Mouse (Mus musculus): ENCODE measurements around the gene Cdh13.

Cdh13 gene

DNA sequence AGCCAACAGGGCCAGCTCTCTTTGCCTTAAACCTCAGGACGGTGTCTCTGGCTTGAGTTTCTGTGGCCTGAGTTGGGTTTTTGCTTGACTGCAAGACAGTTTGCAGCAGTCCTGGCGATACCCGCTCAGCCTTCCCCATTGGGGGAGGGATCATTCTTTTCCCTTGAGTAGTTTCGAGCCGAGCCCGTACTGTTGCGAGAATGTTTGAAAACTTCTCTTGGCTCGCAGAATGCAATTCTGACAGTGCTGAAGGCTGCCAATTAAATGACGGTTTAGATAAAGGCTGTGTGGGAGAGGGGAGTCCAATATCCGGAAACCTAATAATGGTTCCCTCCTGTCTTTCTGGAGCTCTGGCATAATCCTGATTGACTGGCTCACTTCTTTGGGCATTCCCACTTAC, 23.4 kb downstream of the Cdh13 start:
- DNase-seq (ENCODE audit: low spot score), result no peak

DNA sequence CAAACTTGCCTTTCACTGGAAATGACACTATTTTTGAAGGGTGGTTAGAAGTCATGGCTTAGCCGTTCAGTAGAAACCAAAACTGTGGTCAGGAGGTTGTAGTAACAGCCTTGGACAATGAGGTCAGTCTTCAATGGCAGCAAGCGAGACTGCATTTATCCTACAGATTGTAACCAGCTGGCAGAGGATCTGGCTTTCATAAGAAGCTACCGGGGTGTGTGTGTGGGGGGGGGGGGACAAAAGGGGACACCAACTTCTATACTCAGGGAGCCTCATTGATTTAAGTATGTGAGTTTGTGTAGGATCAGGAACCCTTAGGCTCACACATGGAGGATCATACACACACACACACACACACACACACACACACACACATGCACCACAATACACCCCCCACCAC, 25.6 kb downstream of the Cdh13 start:
- peak; percentile 23 for DNase-seq (ENCODE audit: low spot score)

- DNase-seq (ENCODE audit: low spot score), result no peak
These were observed 30.1 kb downstream of the Cdh13 start for GRCm38 (mm10) chr8:118313426-118314187.

- DNase-seq (ENCODE audit: low spot score), result no peak
These were observed 30.6 kb downstream of the Cdh13 start for GRCm38 (mm10) chr8:118314188-118314563.

GRCm38 (mm10) chr8:118314932-118315331, 31.4 kb downstream of the Cdh13 start:
- no peak for DNase-seq (ENCODE audit: low spot score)

DNA sequence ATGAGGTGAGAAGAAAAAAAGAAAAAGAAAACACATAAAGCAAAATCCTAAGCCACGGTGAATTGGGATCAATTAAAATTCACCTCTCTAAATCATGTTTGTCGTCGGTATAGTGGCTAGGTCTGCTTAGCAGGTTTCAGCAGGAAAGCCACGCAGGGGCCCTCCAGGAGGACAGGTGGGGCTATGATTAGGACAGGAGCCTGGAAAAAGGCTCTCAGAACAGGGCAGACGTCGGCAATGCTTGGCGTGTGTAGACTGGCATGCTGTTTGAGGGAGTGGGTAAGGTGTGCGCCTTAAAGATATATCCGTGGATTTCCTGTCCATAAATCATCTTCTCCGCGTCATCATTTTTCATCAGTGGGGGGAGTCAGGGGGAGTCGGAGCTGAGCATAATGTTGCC, 32.9 kb downstream of the Cdh13 start:
- DNase-seq (ENCODE audit: low spot score), result no peak

DNA sequence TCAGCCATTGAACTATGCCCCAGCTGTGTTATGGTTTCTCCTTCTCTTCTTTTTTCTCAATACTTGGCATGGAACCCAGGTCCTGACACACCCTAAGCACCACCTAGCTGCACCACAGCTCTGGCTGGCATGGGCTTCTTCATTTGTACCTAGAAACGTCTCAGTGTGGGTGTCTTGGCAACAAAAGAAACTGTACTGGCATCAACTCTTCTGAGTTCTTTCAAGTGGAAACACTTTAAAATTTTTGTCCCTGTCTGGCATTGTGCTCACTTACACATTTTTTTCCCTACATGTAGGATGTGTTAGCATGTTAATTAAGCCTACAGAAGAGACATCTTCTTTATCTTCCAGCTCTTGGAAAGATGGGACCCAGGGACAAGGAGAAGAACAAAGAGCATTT, 37.0 kb downstream of the Cdh13 start:
- DNase-seq (ENCODE audit: low spot score), result no peak

DNA sequence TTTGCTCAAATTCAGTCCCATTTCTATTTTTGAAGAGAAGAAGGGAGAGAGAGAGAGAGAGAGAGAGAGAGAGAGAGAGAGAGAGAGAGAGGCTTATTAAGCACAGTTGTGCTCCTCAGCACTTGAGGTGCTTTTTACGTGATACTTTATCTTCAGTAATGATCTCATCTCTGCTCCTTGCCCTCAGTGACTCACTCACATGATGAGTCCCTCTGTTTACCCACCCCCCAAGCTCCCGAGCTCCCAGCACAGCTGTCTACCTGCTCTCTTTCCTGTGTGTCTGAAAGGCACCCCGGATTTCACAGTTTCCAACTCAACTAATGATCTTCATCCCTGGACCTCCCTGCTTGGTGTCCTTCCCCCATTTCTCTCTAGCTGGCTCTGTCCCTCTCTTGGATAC, 39.9 kb downstream of the Cdh13 start:
- DNase-seq (ENCODE audit: low spot score), result no peak

DNA sequence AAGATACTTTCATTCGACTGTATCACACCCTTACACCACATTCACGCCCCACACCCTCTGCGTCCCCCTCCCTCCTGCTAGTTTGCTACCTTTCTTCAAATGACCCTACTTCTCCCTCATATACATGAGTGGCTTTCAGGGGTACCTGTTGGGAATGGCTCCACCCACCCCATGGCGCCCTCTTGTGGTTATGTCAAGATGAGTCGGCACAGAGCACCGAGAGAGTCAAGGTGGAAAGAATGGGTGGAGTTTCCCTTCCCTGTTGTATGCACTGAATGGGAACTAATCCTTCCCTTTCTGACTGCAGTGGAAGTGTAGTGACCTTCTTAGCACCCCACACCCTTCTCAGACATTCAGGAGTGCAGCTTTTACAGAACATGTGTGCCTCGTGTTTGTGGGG, 51.4 kb downstream of the Cdh13 start:
- no peak for DNase-seq (ENCODE audit: low spot score)

DNA sequence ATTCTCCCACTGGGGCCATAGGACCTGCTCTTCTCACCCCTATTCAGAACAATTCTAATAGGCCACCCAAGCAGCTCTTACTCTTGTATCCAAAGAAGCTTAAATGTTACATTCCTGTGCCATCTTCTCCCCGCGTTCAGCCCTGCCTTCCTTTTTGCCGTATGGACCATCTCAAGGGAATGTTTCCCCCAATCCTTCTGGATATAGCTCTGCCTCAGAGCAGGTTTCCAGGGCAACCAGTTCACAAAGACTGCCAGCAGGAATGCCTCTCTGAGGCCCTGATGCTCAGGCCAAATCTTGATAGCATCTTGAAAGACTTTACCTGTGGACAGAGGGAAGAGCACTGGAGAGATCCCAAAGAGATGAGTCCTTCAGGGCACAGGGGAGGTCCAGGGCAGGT, 56.2 kb downstream of the Cdh13 start:
- no peak for DNase-seq (ENCODE audit: low spot score)

DNA sequence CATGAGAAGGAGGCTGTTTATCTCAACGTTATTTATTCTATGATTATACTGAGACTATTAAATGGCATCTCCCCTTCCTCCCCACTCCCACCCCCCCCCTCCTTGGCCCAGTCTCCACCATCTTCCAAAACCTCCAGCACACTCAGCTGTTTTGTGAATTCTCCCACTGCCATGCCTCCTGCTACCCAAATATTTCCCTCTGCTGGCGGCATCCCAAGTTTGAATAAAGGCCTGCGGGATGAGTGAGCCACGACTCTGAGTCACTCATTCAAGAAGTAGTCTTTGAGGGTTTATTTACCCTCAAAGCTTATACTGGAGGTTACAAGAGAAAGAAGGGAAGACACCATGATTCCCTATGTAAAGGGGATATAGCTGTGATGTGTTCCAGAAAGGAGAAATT, 59.7 kb downstream of the Cdh13 start:
- no peak for DNase-seq (ENCODE audit: low spot score)

GRCm38 (mm10) chr8:118348710-118349489, 65.4 kb downstream of the Cdh13 start:
- no peak for DNase-seq (ENCODE audit: low spot score)

GRCm38 (mm10) chr8:118350136-118350535, 66.6 kb downstream of the Cdh13 start:
- DNase-seq (ENCODE audit: low spot score), result no peak

DNA sequence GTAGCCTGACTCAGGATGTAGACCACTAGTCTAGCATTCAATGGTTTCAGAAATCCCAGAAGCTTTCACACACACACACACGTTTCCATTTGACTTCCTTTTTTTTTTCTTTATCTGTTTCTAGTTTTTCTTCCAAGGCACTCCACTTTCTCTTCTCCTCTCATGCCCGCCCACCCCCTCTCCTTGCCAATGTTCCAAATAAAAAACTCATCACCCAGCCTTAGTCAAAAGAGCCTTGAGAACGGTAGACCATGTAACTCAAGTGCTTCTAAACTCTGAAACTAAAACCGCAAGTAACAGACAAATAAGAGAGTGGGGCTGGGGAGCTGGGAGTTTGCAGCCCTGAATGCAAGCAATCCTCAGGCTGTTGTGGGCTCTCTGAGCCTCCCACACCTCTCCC, 69.5 kb downstream of the Cdh13 start:
- DNase-seq (ENCODE audit: low spot score), result no peak

DNA sequence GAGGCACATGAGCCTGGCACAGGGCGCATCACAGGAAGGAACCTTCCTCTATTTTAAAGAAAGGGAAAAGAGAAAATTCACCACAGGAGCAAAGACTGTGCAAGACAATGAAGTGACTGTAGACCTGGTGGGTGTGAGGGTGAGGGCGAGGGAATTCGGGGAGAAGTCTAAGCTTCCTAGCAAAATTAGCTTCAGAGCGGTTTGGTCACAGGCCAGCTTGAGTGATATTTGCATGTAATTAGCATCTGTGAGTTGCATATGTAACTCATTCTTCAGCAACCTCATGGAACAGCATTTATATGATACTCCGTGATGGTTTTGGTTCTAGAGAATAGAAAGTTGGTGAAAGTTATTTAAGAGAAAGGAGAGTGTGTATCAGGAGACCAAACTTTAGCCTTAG, 73.5 kb downstream of the Cdh13 start:
- no peak for DNase-seq (ENCODE audit: low spot score)

DNA sequence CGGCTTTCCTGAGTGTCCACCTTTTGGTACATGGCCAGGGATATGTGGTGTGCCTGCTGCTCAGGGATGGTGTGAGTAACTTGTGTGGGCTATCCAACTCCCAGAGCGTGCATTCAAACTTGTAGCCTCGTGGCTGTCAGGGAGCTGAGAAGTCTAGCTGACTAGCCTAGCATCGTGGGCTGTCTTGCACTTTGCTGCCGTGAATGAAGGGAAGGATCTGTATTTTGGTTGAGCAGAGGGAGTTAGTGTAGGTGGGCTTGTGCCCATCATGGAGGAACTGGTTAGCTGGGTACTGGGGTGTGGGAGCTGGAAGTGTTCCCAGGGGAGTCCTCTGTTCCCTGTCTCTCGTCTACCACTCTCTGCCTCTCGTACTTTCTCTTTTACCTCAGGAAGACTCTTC, 74.1 kb downstream of the Cdh13 start:
- no peak for DNase-seq (ENCODE audit: low spot score)

DNA sequence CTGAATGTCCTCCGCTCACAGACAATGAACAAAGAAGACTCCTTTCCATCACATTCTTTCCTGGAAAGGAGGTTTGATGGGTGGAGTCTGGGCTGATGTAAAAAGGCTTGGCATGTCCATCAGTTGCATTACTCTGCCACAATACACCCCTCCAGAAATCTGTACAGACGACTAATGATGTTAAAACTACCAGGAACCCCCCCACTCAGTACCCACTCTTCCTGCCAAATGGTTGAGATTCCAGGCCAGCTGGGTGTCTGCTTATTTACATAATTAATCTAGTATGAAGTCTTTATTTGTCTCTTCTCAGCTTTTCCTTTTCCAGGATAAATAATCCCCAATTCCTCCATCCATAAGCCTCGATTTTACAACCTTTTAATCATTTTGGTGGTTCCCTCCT, 80.2 kb downstream of the Cdh13 start:
- no peak for DNase-seq (ENCODE audit: low spot score)

GRCm38 (mm10) chr8:118373092-118373491, 89.6 kb downstream of the Cdh13 start:
- no peak for DNase-seq (ENCODE audit: low spot score)

GRCm38 (mm10) chr8:118374738-118375137, 91.2 kb downstream of the Cdh13 start:
- no peak for DNase-seq (ENCODE audit: low spot score)

GRCm38 (mm10) chr8:118376791-118377190, 93.3 kb downstream of the Cdh13 start:
- no peak for DNase-seq (ENCODE audit: low spot score)

- no peak for DNase-seq (ENCODE audit: low spot score)
These were observed 95.5 kb downstream of the Cdh13 start for GRCm38 (mm10) chr8:118378985-118379384.

DNA sequence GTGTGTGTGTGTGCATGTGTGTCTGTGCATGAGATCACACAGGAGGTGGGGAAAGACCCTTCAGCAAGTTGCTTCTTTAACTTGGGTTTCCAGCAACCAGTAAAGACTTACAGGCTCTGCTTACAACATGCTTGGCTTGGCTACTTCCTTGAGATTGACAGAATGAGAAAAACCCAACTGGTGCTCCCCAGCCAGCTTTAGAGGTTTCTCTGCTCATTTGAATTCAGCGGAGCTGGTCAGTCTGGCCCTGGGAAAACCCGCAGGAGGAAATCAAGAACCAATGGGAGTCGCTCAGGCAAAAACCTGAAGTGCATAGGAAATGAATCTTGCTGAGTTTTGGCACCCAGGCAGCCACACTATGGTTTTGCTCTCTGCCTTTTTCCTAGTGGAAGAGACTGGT, 96.1 kb downstream of the Cdh13 start:
- DNase-seq (ENCODE audit: low spot score), result peak; percentile 18

DNA sequence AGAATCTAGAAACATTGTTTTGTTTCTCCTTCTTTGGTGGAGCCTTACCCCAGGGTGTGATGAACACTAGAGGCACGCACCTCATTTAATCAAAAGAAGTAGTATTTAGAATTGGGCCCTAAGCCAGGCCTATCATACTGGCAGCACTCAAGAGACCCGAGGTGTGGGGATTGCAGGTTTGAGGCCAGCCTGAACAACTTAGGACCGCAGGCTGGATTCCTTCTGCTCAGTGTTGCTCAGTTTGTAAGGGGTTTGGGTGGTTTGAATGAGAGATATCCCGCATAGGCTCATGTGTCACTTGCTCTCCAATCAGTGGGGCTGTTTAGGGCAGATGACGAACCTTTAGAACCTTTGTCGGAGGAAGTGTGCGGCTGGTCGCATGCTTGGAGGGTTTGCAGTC, 96.5 kb downstream of the Cdh13 start:
- no peak for DNase-seq (ENCODE audit: low spot score)

- DNase-seq (ENCODE audit: low spot score), result no peak
These were observed 97.2 kb downstream of the Cdh13 start for GRCm38 (mm10) chr8:118380782-118381181.
